9 mouse cellular contexts compared by ENCODE assay signal in the genomic region with DNA sequence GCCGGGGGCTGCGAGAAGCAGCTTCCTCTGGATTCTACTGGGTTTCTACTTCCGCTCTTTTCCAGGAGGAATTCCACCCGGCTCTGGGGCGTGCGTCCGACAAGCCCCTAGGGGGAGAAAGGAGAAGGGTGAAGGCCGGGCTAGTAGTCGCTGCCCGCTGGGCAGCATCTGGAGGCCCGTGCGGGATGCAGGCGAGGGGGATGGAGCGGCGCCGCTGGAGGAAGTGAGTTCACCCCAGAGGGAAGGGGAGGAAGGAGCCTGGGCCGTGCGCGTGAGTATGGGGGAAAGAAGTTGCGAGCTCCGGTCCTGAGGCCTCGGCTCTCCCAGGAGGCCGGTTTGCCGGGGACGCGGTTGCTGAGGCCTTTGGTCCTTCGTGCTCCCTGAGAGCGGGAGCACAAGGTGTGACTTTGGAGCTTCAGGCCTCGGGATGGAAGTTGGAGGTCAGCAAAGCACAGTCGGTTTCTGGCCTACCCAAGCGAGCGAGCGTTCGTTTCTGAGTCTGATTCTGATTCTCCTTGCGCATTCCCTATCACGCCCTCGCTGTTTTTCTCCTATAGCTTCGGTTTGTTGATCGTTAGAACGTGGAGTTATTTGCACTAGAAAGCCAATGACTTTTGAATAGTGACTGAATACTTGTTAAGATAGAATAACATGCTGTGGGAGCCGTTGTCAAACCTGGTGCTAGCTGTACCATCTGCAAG. TPM values are rescaled to one million over a fixed set of nuclear protein-coding genes. Genes with fewer than 3 reads are reported as not detected.
DNase-seq lines count a peak whose midpoint lies in the region; ATAC-seq lines count a peak whose summit lies in the region.
"Had no signal": no experiment of that assay in that cellular context is flagged by ENCODE, and none has a peak within 500 bp of the region (broad histone marks: within the 10 kb centered on the region; RNA-seq: fewer than 3 reads in every experiment).

No protein-coding gene starts in this region.

- H3K4me2 ChIP-seq in embryonic facial prominence, embryonic 11.5 days (ENCODE audit: low read depth, low read length) = peak overlapping the region; percentile 40

- peaks cover 66% of the 10 kb centered on the region for H3K27me3 ChIP-seq in embryonic facial prominence, embryonic 11.5 days (ENCODE audit: control insufficient read depth, insufficient read depth, low read length)
- peaks cover 100% of the 10 kb centered on the region for H3K27me3 ChIP-seq in midbrain, embryonic 10.5 days (ENCODE audit: low read depth, poor library complexity, severe bottlenecking)

- peak; percentile 62 for DNase-seq in embryo, embryonic 10.5 days (ENCODE audit: low spot score)
- DNase-seq in embryo, embryonic 10 days (ENCODE audit: low spot score) = no peak
- DNase-seq in embryonic facial prominence, embryonic 11.5 days (ENCODE audit: low spot score) = peak; percentile 47
- peak; percentile 40 to 66 for DNase-seq in heart, postnatal 36 days
- peak; percentile 65 for DNase-seq in midbrain, embryonic 10.5 days (ENCODE audit: low spot score)
- DNase-seq in T-cell, adult 2 months (ENCODE audit: low spot score) = no peak
- DNase-seq in left cerebral cortex, postnatal 25 days (ENCODE audit: low spot score in 2 of 2) = no peak

- H3K36me3 ChIP-seq in embryonic facial prominence, embryonic 11.5 days (replicated peaks; ENCODE audit: control insufficient read depth, insufficient read depth, low read depth, low read length) = no peaks in the 10 kb centered on the region
- no peaks in the 10 kb centered on the region for H3K36me3 ChIP-seq in midbrain, embryonic 10.5 days

- peak overlapping the region; percentile 27 for H3K4me3 ChIP-seq in embryonic facial prominence, embryonic 11.5 days (ENCODE audit: low read depth, low read length)
- peak overlapping the region; percentile 33 for H3K4me3 ChIP-seq in midbrain, embryonic 10.5 days

- ATAC-seq in embryonic facial prominence, embryonic 11.5 days (replicated peaks; ENCODE audit: insufficient number of reproducible peaks, low FRiP score, low TSS enrichment, low read depth) = 0 out of 2 replicates have a peak, but pooled peaks have one; percentile 14
- no peak for ATAC-seq in megakaryocyte-erythroid progenitor cell, adult 5-6 weeks (replicated peaks; ENCODE audit: low FRiP score, low TSS enrichment, poor library complexity, severe bottlenecking)

- intact Hi-C loops in heart, postnatal 36 days (cut with DNase I) = no loop called here
- intact Hi-C loops in left cerebral cortex, postnatal 25 days (cut with DNase I) = no loop called here

- H3K27ac ChIP-seq in embryonic facial prominence, embryonic 11.5 days (replicated peaks; ENCODE audit: low read depth, low read length) = 0 out of 2 replicates have a peak overlapping the region, but pooled peaks have one; percentile 2
- H3K27ac ChIP-seq in midbrain, embryonic 10.5 days (replicated peaks) = no peak overlapping the region
- H3K27ac ChIP-seq: liver, embryonic 14.5 days had no signal

- no peaks in the 10 kb centered on the region for H3K9me3 ChIP-seq in embryonic facial prominence, embryonic 11.5 days (replicated peaks; ENCODE audit: control insufficient read depth, low read length)
- no peaks in the 10 kb centered on the region for H3K9me3 ChIP-seq in midbrain, embryonic 10.5 days (replicated peaks)

- H3K9ac ChIP-seq in embryonic facial prominence, embryonic 11.5 days (replicated peaks; ENCODE audit: low read length) = peak overlapping the region; percentile 33
- H3K9ac ChIP-seq: liver, embryonic 14.5 days had no signal

- H3K4me1 ChIP-seq in embryonic facial prominence, embryonic 11.5 days (ENCODE audit: control insufficient read depth, insufficient read depth, low read length) = peaks cover 3% of the 10 kb centered on the region; the same call in 1 of the 2 replicates
- H3K4me1 ChIP-seq in midbrain, embryonic 10.5 days = peaks cover 10% of the 10 kb centered on the region

- under 1% methylated on average over 41 of the region's 41 CpGs for WGBS in embryonic facial prominence, embryonic 11.5 days
- WGBS in midbrain, embryonic 10.5 days = under 1% methylated on average over 41 of the region's 41 CpGs

RNA-seq across cellular contexts. Expression of gene Hand2, which starts 20.2 kb away (rescaled TPM):
- 8.3 and 8.7 TPM in 2 replicates for polyA plus RNA-seq in embryonic facial prominence, embryonic 11.5 days (2014; fragmentation: Nextera tagmentation; extraction: Ambion mirVana)
- 10 to 100 TPM; 53.8 to 68.2 TPM for total RNA-seq in heart, postnatal 36 days (2021)
- polyA plus RNA-seq in midbrain, embryonic 10.5 days (2016; fragmentation: Nextera tagmentation; extraction: Ambion mirVana) = not detected in 2 replicates
- not detected in 2 replicates for total RNA-seq in megakaryocyte-erythroid progenitor cell, adult 5-6 weeks (2014; fragmentation: Nextera tagmentation)
- not detected in 2 replicates for total RNA-seq in megakaryocyte-erythroid progenitor cell, adult 5-6 weeks (2017)
- not detected for total RNA-seq in left cerebral cortex, postnatal 25 days (2021)

Comparison
In these comparisons a context has a peak if more than half of its experiments do, and no peak if none do; other contexts are left out.
1. DNase-seq: peak in embryo, embryonic 10.5 days (single experiment), embryonic facial prominence, embryonic 11.5 days (single experiment), heart, postnatal 36 days (2 of 2) and midbrain, embryonic 10.5 days (single experiment); none in embryo, embryonic 10 days (single experiment), T-cell, adult 2 months (single experiment) and left cerebral cortex, postnatal 25 days (0 of 2).
2. RNA of gene Hand2, which starts 20.2 kb away (total RNA-seq): 53.8 to 68.2 TPM in heart, postnatal 36 days; not detected in megakaryocyte-erythroid progenitor cell, adult 5-6 weeks and not detected in left cerebral cortex, postnatal 25 days; every median in the first group is over 10 times any median in the second.